Mouse (Mus musculus) lung, postnatal 10 days (tissue): ENCODE measurements at regions not wholly inside any gene's neighbourhood (a gene's known extent, or its start where the extent isn't known, plus 50 kb on each side); places are given as distances from the start of the nearest gene placed in this dataset.
"Not testable (repeated sequence)": the region's sequence is repeated elsewhere in the genome, so short reads cannot be mapped to it uniquely, and the experiment has no call there.

Experiments
- DNase-seq: peaks from one replicate; pipeline ENCODE4 v3.0.0; 2021

GRCm38 (mm10) chr6:81839474-81840153 lies 83.9 kb upstream of the Gcfc2 start:
- no peak for DNase-seq

- not testable (repeated sequence) for DNase-seq
These were observed 55.3 kb upstream of the Gcfc2 start for GRCm38 (mm10) chr6:81868207-81868606.
